Mouse (Mus musculus): Measurements from ENCODE around the gene Srms. TPM values are rescaled to one million over a fixed set of nuclear protein-coding genes. Genes with fewer than 3 reads are reported as not detected.
"Not testable (repeated sequence)": the region's sequence is repeated elsewhere in the genome, so short reads cannot be mapped to it uniquely, and the experiment has no call there.

Gene Srms
- polyA plus RNA-seq, 1 experiment from 2014 or later: 1.4 TPM

GRCm38 (mm10) chr2:181191936-181192335 lies 21.0 kb downstream of the Srms start:
- H3K36me3 ChIP-seq (ENCODE audit: control insufficient read depth, insufficient read depth, low read length): no peaks in the 10 kb centered on the region; the same call in 1 of the 2 replicates

GRCm38 (mm10) chr2:181191385-181191784 lies 21.6 kb downstream of the Srms start:
- not testable (repeated sequence) for H3K27me3 ChIP-seq (ENCODE audit: control insufficient read depth, insufficient read depth, low read length); H3K36me3 ChIP-seq (ENCODE audit: control insufficient read depth, insufficient read depth, low read length); H3K9ac ChIP-seq (ENCODE audit: low read length); H3K4me2 ChIP-seq (ENCODE audit: low read depth, severe bottlenecking); H3K9me3 ChIP-seq (ENCODE audit: control insufficient read depth, low read length); DNase-seq (ENCODE audit: low spot score); H3K4me3 ChIP-seq (ENCODE audit: low read depth, low read length); H3K4me1 ChIP-seq (ENCODE audit: control insufficient read depth, insufficient read depth, low read length); ATAC-seq (ENCODE audit: insufficient number of reproducible peaks, low FRiP score, low TSS enrichment, low read depth); H3K27ac ChIP-seq (replicated peaks; ENCODE audit: low read depth, low read length)
- 78% methylated on average over 3 of the region's 4 CpGs for WGBS

More at GRCm38 (mm10) chr2:181191936-181192335, 21.0 kb downstream of the Srms start:
- no peaks in the 10 kb centered on the region for H3K27me3 ChIP-seq (ENCODE audit: control insufficient read depth, insufficient read depth, low read length)
- H3K4me3 ChIP-seq (ENCODE audit: low read depth, low read length): no peak overlapping the region
- 72% methylated on average over 4 of the region's 4 CpGs for WGBS
- H3K27ac ChIP-seq (replicated peaks; ENCODE audit: low read depth, low read length): no peak overlapping the region
- H3K9ac ChIP-seq (ENCODE audit: low read length): no peak overlapping the region
- H3K4me2 ChIP-seq (ENCODE audit: low read depth, severe bottlenecking): no peak overlapping the region
- DNase-seq (ENCODE audit: low spot score): no peak
- H3K4me1 ChIP-seq (ENCODE audit: control insufficient read depth, insufficient read depth, low read length): peaks cover 8% of the 10 kb centered on the region; the same call in 1 of the 2 replicates
- no peaks in the 10 kb centered on the region for H3K9me3 ChIP-seq (ENCODE audit: control insufficient read depth, low read length)
- ATAC-seq (ENCODE audit: insufficient number of reproducible peaks, low FRiP score, low TSS enrichment, low read depth): no peak

DNA sequence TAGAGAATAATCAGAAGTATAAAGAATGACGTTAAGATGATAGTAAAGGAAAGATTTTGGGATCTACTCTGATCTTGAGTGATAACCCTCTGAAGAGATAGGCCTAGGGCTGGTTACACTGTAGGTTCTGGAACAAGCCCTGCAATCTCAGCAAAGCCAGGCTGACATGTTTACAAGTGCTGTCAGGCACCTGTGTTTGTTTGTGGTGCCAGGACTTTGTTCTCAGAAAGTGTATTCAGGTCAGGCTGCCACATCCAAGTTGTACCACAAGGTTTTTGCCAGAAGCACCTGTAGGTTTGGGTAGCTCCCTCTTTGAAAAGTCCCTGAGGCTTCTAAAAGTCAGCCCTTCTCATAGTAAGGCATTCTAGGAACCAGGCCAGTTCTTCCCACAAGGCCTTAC lies 23.7 kb downstream of the Srms start:
- Histone ChIP-seq H3K4me1 (ENCODE audit: control insufficient read depth, insufficient read depth, low read length) (peaks cover 8% of the 10 kb centered on the region; the same call in 1 of the 2 replicates), H3K4me3 (ENCODE audit: low read depth, low read length) (no peak overlapping the region), H3K9ac (ENCODE audit: low read length) (no peak overlapping the region), H3K27me3 (ENCODE audit: control insufficient read depth, insufficient read depth, low read length) (no peaks in the 10 kb centered on the region), H3K36me3 (ENCODE audit: control insufficient read depth, insufficient read depth, low read length) (no peaks in the 10 kb centered on the region; the same call in 1 of the 2 replicates), H3K4me2 (ENCODE audit: low read depth, severe bottlenecking) (no peak overlapping the region), H3K9me3 (ENCODE audit: control insufficient read depth, low read length) (no peaks in the 10 kb centered on the region), H3K27ac (replicated peaks; ENCODE audit: low read depth, low read length) (no peak overlapping the region)
- WGBS: 74% methylated on average over 1 of the region's 1 CpGs
- ATAC-seq (ENCODE audit: insufficient number of reproducible peaks, low FRiP score, low TSS enrichment, low read depth): no peak
- DNase-seq (ENCODE audit: low spot score): no peak

GRCm38 (mm10) chr2:181188681-181189080 lies 24.3 kb downstream of the Srms start:
- H3K4me3 ChIP-seq (ENCODE audit: low read depth, low read length): peak overlapping the region; percentile 67; the same call in 1 of the 2 replicates
- H3K4me2 ChIP-seq (ENCODE audit: low read depth, severe bottlenecking): peak overlapping the region; percentile 75; the same call in 1 of the 2 replicates
- H3K4me1 ChIP-seq (ENCODE audit: control insufficient read depth, insufficient read depth, low read length): peaks cover 8% of the 10 kb centered on the region; the same call in 1 of the 2 replicates

DNA sequence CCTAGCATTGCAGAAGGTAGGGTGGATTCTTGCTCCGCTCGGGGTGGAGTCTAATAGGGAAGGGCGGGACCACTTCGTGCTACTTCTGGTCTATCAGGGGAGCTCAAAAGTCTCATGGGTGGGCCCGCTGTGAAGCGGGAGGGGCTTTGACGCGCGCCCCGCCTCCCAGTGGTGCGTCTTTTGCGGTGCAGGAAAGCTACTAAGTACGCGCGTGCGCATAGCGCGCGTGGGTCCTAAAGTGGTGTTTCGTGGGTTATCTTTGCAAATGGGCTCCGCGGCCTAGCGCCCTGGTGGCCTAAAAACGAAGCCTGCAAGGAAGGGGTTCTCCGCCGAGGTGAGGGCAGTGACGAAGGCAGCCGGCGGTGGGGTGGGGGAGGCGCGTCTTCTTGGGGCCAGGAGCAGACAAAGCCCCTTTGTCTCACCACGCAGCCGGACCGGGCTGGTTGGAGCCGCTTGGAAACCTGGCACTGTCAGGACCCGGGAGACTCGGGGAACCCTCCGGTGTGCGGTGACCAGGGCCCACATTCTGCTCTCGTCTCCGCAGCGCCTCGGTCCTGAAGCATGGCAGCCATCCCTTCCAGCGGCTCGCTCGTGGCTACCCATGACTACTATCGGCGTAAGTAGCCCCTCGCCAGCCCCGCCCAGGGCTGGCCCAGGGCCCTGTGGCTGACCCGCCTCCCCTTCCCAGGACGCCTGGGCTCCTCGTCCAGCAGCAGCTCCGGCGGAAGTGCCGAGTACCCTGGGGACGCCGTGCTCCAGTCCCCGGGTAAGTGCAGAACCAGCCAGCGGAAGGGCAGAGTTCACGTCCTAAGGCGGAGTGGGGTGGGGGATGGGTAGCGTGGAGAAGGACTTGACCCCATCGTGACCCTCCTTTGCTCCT lies 25.6 kb downstream of the Srms start, which contains the start of gene Ppdpf:
Ppdpf (plus strand) TSS at position 127 of the 880 bp plus-strand sequence.
- ATAC-seq (ENCODE audit: insufficient number of reproducible peaks, low FRiP score, low TSS enrichment, low read depth): peak; percentile 93
- Histone ChIP-seq H3K27ac (replicated peaks; ENCODE audit: low read depth, low read length) (peak within 1 kb of the TSS; percentile 94), H3K9ac (ENCODE audit: low read length) (peak within 1 kb of the TSS; percentile 95), H3K36me3 (ENCODE audit: control insufficient read depth, insufficient read depth, low read length) (no peaks in the 10 kb centered on the region; the same call in 1 of the 2 replicates), H3K4me3 (ENCODE audit: low read depth, low read length) (peak within 1 kb of the TSS; percentile 67), H3K4me2 (ENCODE audit: low read depth, severe bottlenecking) (peak within 1 kb of the TSS; percentile 75), H3K4me1 (ENCODE audit: control insufficient read depth, insufficient read depth, low read length) (peaks cover 8% of the 10 kb centered on the region; the same call in 1 of the 2 replicates), H3K9me3 (ENCODE audit: control insufficient read depth, low read length) (no peaks in the 10 kb centered on the region), H3K27me3 (ENCODE audit: control insufficient read depth, insufficient read depth, low read length) (no peaks in the 10 kb centered on the region)
- DNase-seq (ENCODE audit: low spot score): peak; percentile 91
- under 1% methylated on average over 64 of the region's 64 CpGs for WGBS

More at GRCm38 (mm10) chr2:181188681-181189080, 24.3 kb downstream of the Srms start:
- Histone ChIP-seq H3K27me3 (ENCODE audit: control insufficient read depth, insufficient read depth, low read length) (no peaks in the 10 kb centered on the region), H3K27ac (replicated peaks; ENCODE audit: low read depth, low read length) (0 out of 2 replicates have a peak overlapping the region, but pooled peaks have one; percentile 8), H3K9ac (ENCODE audit: low read length) (no peak overlapping the region), H3K36me3 (ENCODE audit: control insufficient read depth, insufficient read depth, low read length) (no peaks in the 10 kb centered on the region; the same call in 1 of the 2 replicates), H3K9me3 (ENCODE audit: control insufficient read depth, low read length) (no peaks in the 10 kb centered on the region)
- no peak for DNase-seq (ENCODE audit: low spot score)
- no peak for ATAC-seq (ENCODE audit: insufficient number of reproducible peaks, low FRiP score, low TSS enrichment, low read depth)
- 41% methylated on average over 2 of the region's 2 CpGs for WGBS

DNA sequence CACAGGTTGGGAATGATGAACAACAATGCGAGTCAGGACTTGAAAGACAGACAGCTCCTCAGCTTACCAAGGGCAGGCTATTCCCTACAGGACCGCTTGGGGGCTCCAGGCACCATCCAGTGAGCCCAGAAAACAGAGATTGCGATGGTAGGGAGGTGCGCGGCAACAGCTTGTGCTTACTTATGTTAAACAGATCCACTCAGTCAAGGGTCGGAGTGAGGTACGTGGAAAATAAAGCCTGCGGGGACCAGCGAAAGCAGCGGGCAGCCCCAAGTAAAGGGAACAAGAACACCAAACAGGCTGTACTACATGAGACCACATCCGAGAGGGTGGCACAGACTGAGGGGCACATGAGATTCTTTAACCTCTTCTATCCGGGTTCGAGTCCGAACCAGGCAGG lies 26.4 kb downstream of the Srms start:
- Histone ChIP-seq H3K4me3 (ENCODE audit: low read depth, low read length) (peak overlapping the region; percentile 67), H3K4me2 (ENCODE audit: low read depth, severe bottlenecking) (peak overlapping the region; percentile 75), H3K27me3 (ENCODE audit: control insufficient read depth, insufficient read depth, low read length) (no peaks in the 10 kb centered on the region), H3K36me3 (ENCODE audit: control insufficient read depth, insufficient read depth, low read length) (no peaks in the 10 kb centered on the region; the same call in 1 of the 2 replicates), H3K4me1 (ENCODE audit: control insufficient read depth, insufficient read depth, low read length) (peaks cover 8% of the 10 kb centered on the region; the same call in 1 of the 2 replicates), H3K27ac (replicated peaks; ENCODE audit: low read depth, low read length) (peak overlapping the region; percentile 94; the same call in 1 of the 2 replicates), H3K9ac (ENCODE audit: low read length) (peak overlapping the region; percentile 95), H3K9me3 (ENCODE audit: control insufficient read depth, low read length) (no peaks in the 10 kb centered on the region)
- ATAC-seq (ENCODE audit: insufficient number of reproducible peaks, low FRiP score, low TSS enrichment, low read depth): peak; percentile 69
- peak; percentile 92 for DNase-seq (ENCODE audit: low spot score)
- under 1% methylated on average over 14 of the region's 14 CpGs for WGBS

DNA sequence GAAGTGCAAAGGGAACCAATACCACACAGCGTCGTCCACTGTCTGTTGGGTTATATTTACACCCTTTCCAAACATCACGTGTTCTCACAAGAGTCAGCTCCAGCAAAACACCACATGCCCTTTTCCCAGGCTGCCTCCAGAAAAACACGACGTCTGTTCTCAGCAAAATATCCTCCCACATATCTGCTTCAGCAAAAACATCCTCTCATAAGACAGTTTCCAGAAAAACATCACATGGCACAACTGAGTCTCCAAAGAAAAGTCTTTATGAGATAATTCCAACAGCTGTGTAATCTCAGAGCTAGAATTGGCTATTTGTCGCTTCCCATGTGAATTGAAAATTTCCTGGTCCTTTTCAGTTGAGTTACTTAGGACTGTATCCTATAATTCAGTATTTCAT lies 32.1 kb downstream of the Srms start:
- Histone ChIP-seq H3K4me1 (ENCODE audit: control insufficient read depth, insufficient read depth, low read length) (no peaks in the 10 kb centered on the region), H3K36me3 (ENCODE audit: control insufficient read depth, insufficient read depth, low read length) (no peaks in the 10 kb centered on the region), H3K9ac (ENCODE audit: low read length) (no peak overlapping the region), H3K27me3 (ENCODE audit: control insufficient read depth, insufficient read depth, low read length) (no peaks in the 10 kb centered on the region), H3K4me2 (ENCODE audit: low read depth, severe bottlenecking) (no peak overlapping the region), H3K9me3 (ENCODE audit: control insufficient read depth, low read length) (no peaks in the 10 kb centered on the region), H3K27ac (replicated peaks; ENCODE audit: low read depth, low read length) (no peak overlapping the region), H3K4me3 (ENCODE audit: low read depth, low read length) (no peak overlapping the region)
- no peak for DNase-seq (ENCODE audit: low spot score)
- 77% methylated on average over 6 of the region's 6 CpGs for WGBS
- no peak for ATAC-seq (ENCODE audit: insufficient number of reproducible peaks, low FRiP score, low TSS enrichment, low read depth)

DNA sequence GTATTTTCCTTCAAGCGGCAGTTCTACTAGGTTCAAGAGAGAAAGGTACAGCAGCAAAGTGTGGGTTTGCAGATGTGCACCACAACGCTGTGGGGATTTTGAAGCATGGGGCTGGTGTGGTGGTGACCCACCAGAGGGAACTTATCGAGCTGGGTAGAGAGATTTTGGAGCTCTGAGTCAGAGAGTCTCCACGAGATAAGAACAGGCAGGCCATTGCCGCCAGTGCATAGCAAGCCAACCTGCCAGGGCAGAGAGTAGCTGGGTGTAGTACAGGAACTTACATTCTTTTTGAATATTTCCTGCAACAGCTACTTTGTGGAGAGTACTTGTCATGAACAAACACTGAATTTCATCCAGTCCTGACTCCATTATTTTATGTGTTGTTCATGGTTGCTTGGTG lies 34.5 kb downstream of the Srms start:
- no peaks in the 10 kb centered on the region for H3K36me3 ChIP-seq (ENCODE audit: control insufficient read depth, insufficient read depth, low read length)
- H3K4me2 ChIP-seq (ENCODE audit: low read depth, severe bottlenecking): no peak overlapping the region
- H3K4me1 ChIP-seq (ENCODE audit: control insufficient read depth, insufficient read depth, low read length): no peaks in the 10 kb centered on the region
- H3K9ac ChIP-seq (ENCODE audit: low read length): no peak overlapping the region
- DNase-seq (ENCODE audit: low spot score): no peak
- H3K9me3 ChIP-seq (ENCODE audit: control insufficient read depth, low read length): no peaks in the 10 kb centered on the region
- no peaks in the 10 kb centered on the region for H3K27me3 ChIP-seq (ENCODE audit: control insufficient read depth, insufficient read depth, low read length)
- no peak overlapping the region for H3K4me3 ChIP-seq (ENCODE audit: low read depth, low read length)
- H3K27ac ChIP-seq (replicated peaks; ENCODE audit: low read depth, low read length): no peak overlapping the region
- 84% methylated on average over 5 of the region's 5 CpGs for WGBS
- no peak for ATAC-seq (ENCODE audit: insufficient number of reproducible peaks, low FRiP score, low TSS enrichment, low read depth)

Measured in limb, embryonic 11.5 days (tissue).